In the genomic region with DNA sequence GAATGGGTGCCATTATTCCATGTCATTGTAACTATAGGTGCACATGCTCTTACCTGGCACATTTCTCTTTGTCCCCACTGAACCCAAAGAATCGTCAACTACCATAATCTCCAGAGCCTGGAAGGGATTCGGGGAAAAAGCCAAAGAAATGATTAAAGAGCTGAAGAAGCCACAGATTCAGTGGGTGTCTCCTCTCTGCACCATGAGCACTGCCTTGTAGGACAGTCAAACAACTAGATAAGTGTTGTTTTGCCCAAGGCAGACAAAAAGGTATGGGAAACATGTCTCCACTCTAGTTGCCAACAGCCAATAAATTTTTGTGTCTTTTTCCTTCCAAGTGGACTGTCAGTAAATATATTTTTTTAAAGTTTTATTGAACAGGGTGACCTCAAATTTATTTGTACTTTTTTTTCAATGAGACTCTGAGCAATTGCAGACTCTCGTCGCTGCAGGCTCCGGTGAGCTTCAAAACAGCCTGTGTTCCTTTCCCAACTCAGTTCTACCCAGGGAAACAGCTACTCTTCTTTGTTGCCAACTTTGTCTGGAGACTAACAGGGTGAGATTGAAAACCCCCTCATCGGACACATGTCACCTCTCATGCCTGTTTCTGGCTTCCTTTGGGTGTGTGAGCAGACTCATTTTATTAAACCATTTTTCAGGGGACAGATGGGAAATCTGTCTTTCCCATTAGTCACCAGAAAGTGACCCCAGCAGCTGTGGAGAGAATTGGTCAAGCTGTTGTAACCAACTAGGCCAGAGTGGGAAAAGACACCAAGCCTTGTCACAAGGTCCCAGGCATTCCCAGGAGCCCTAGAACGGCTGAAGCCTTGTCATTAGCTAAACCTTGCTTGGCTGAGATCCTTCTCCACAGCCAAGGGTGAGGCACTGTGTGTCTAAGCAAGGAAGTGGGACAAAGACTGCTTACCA, we compare ENCODE assay signal across 9 mouse cellular contexts.
A peak's percentile ranks its signal among the peaks of the same experiment; 100 is the strongest.
DNase-seq lines count a peak whose midpoint lies in the region; ATAC-seq and TF ChIP-seq lines count a peak whose summit lies in the region.
"Had no signal": no experiment of that assay in that cellular context is flagged by ENCODE, and none has a peak within 500 bp of the region (broad histone marks: within the 10 kb centered on the region; RNA-seq: fewer than 3 reads in every experiment).

No protein-coding gene starts in this region.

- no peak overlapping the region for H3K4me2 ChIP-seq in heart, embryonic 12.5 days
- H3K4me2 ChIP-seq in hindbrain, postnatal 0 days (ENCODE audit: low read depth, low read length), result no peak overlapping the region
- H3K4me2 ChIP-seq in myocyte (ENCODE audit: low read depth), result peak overlapping the region; percentile 47
- H3K4me2 ChIP-seq: liver, embryonic 15.5 days had no signal

- H3K4me1 ChIP-seq in heart, embryonic 12.5 days (replicated peaks), result no peaks in the 10 kb centered on the region
- peaks cover 24% of the 10 kb centered on the region for H3K4me1 ChIP-seq in embryonic facial prominence, embryonic 10.5 days
- peaks cover 13% of the 10 kb centered on the region for H3K4me1 ChIP-seq in hindbrain, postnatal 0 days (ENCODE audit: insufficient read depth, low read length)
- H3K4me1 ChIP-seq: liver, embryonic 15.5 days had no signal

- H3K27me3 ChIP-seq in heart, embryonic 12.5 days (replicated peaks), result no peaks in the 10 kb centered on the region
- no peaks in the 10 kb centered on the region for H3K27me3 ChIP-seq in embryonic facial prominence, embryonic 10.5 days (replicated peaks; ENCODE audit: low read depth, poor library complexity, severe bottlenecking)
- H3K27me3 ChIP-seq in hindbrain, postnatal 0 days (ENCODE audit: insufficient read depth, low read length), result no peaks in the 10 kb centered on the region
- H3K27me3 ChIP-seq in myocyte (ENCODE audit: control insufficient read depth, insufficient read depth, insufficient read length), result no peaks in the 10 kb centered on the region
- H3K27me3 ChIP-seq: liver, embryonic 15.5 days had no signal

- no peaks in the 10 kb centered on the region for H3K36me3 ChIP-seq in heart, embryonic 12.5 days
- H3K36me3 ChIP-seq in embryonic facial prominence, embryonic 10.5 days (replicated peaks), result no peaks in the 10 kb centered on the region
- no peaks in the 10 kb centered on the region for H3K36me3 ChIP-seq in hindbrain, postnatal 0 days (ENCODE audit: insufficient read depth, low read length)
- H3K36me3 ChIP-seq in myocyte (ENCODE audit: control insufficient read depth, insufficient read depth), result no peaks in the 10 kb centered on the region
- H3K36me3 ChIP-seq: liver, embryonic 15.5 days had no signal

- ATAC-seq in heart, embryonic 12.5 days (ENCODE audit: insufficient number of reproducible peaks, low FRiP score), result no peak
- ATAC-seq in hindbrain, postnatal 0 days, result peak; percentile 83

- H3K9ac ChIP-seq in heart, embryonic 12.5 days, result no peak overlapping the region
- H3K9ac ChIP-seq in hindbrain, postnatal 0 days (replicated peaks; ENCODE audit: low read length), result no peak overlapping the region
- H3K9ac ChIP-seq: liver, embryonic 15.5 days had no signal

- TF ChIP-seq POLR2A in myocyte (IDR thresholded peaks at IDR 0.05; ENCODE audit: insufficient read length, low read depth), result no peak

- H3K9me3 ChIP-seq in heart, embryonic 12.5 days (replicated peaks), result no peaks in the 10 kb centered on the region
- no peaks in the 10 kb centered on the region for H3K9me3 ChIP-seq in embryonic facial prominence, embryonic 10.5 days
- no peaks in the 10 kb centered on the region for H3K9me3 ChIP-seq in hindbrain, postnatal 0 days (ENCODE audit: low read length)
- H3K9me3 ChIP-seq: liver, embryonic 15.5 days had no signal

- no peak for TF ChIP-seq CTCF in hindbrain, postnatal 0 days (IDR thresholded peaks at IDR 0.05; ENCODE audit: low read depth)

- H3ac ChIP-seq in myocyte (ENCODE audit: control insufficient read depth, insufficient read length), result no peak overlapping the region

- no peak overlapping the region for H3K4me3 ChIP-seq in heart, embryonic 12.5 days
- no peak overlapping the region for H3K4me3 ChIP-seq in embryonic facial prominence, embryonic 10.5 days
- no peak overlapping the region for H3K4me3 ChIP-seq in hindbrain, postnatal 0 days (ENCODE audit: low read length)
- no peak overlapping the region for H3K4me3 ChIP-seq in myocyte
- H3K4me3 ChIP-seq: liver, embryonic 15.5 days had no signal

- peak; percentile 25 to 60 for DNase-seq in heart, adult 18-20 months
- no peak for DNase-seq in embryonic facial prominence, embryonic 10.5 days (ENCODE audit: low spot score)
- DNase-seq in hindbrain, postnatal 0 days (ENCODE audit: low spot score), result peak; percentile 78
- no peak for DNase-seq in spleen, adult 18-20 months
- no peak for DNase-seq in urinary bladder, adult 18-20 months (ENCODE audit: low spot score in 2 of 2)
- DNase-seq in spleen, postnatal 4 days (ENCODE audit: low spot score in 2 of 2), result no peak

- no peak overlapping the region for H3K27ac ChIP-seq in heart, embryonic 12.5 days (ENCODE audit: poor library complexity, severe bottlenecking)
- H3K27ac ChIP-seq in embryonic facial prominence, embryonic 10.5 days (replicated peaks), result peak overlapping the region; percentile 76; the same call in 1 of the 2 replicates
- H3K27ac ChIP-seq in hindbrain, postnatal 0 days, result peak overlapping the region; percentile 70
- H3K27ac ChIP-seq: liver, embryonic 15.5 days had no signal

- H3K79me2 ChIP-seq in myocyte (ENCODE audit: control insufficient read depth, insufficient read depth), result no peaks in the 10 kb centered on the region

- 73% methylated on average over 7 of the region's 7 CpGs for WGBS in heart, embryonic 12.5 days
- WGBS in embryonic facial prominence, embryonic 10.5 days, result 85% methylated on average over 7 of the region's 7 CpGs
- 48% methylated on average over 7 of the region's 7 CpGs for WGBS in hindbrain, postnatal 0 days

TF ChIP-seq in myocyte, 11 proteins besides CTCF, POLR2A, EP300 and RAD21:
- TF ChIP-seq USF1 (IDR thresholded peaks at IDR 0.05; ENCODE audit: low read depth) (no peak), MYOD1 (IDR thresholded peaks at IDR 0.05; ENCODE audit: control insufficient read depth in 1 of 3, insufficient read length in 2 of 3, low read depth in 2 of 3) (peak in 2 of 3 experiments; percentile 17 to 34), MYOG (IDR thresholded peaks at IDR 0.05; ENCODE audit: control insufficient read depth in 1 of 3, insufficient read depth in 1 of 3, insufficient read length in 2 of 3, low read depth in 2 of 3) (peak in 2 of 3 experiments; percentile 21 to 40), REST (IDR thresholded peaks at IDR 0.05; ENCODE audit: insufficient read depth, insufficient read length) (no peak), POLR2AphosphoS2 (IDR thresholded peaks at IDR 0.05; ENCODE audit: insufficient read length, low read depth) (no peak), E2F4 (IDR thresholded peaks at IDR 0.05; ENCODE audit: insufficient read depth) (no peak)

Comparison
In these comparisons a context has a peak if more than half of its experiments do, and no peak if none do; other contexts are left out.
1. DNase-seq: peak in heart, adult 18-20 months (2 of 2) and hindbrain, postnatal 0 days (single experiment); none in embryonic facial prominence, embryonic 10.5 days (single experiment), spleen, adult 18-20 months (0 of 2), urinary bladder, adult 18-20 months (0 of 2) and spleen, postnatal 4 days (0 of 2).